Mouse (Mus musculus) limb, embryonic 12.5 days (tissue): ENCODE data around the gene Doc2g. TPM values are rescaled to one million over a fixed set of nuclear protein-coding genes. Genes with fewer than 3 reads are reported as not detected.
"Not testable (repeated sequence)": the region's sequence is repeated elsewhere in the genome, so short reads cannot be mapped to it uniquely, and the experiment has no call there.

Experiments
- ATAC-seq: fragments of 200-750 bp; cut with Nextera tagmentation; 2 replicates; pipeline ENCODE4 v1.8.0; 2017; ENCODE audit warnings: low read depth, moderate TSS enrichment; ENCODE audit not compliant: insufficient number of reproducible peaks, insufficient read depth, low FRiP score, low TSS enrichment
- H3K27ac ChIP-seq: fragments of 300-500 bp; sonication (generic); 2 replicates; pipeline ENCODE4 v1.5.1; 2016; ENCODE audit warnings: mild to moderate bottlenecking, moderate library complexity
- H3K27me3 ChIP-seq: fragments of 300-500 bp; sonication (generic); 2 replicates; pipeline ENCODE4 v1.6.1; 2016; ENCODE audit warnings: mild to moderate bottlenecking, moderate library complexity
- H3K36me3 ChIP-seq: fragments of 300-500 bp; sonication (generic); 2 replicates; pipeline ENCODE4 v1.6.1; 2016; ENCODE audit warnings: mild to moderate bottlenecking, moderate library complexity
- H3K4me1 ChIP-seq: fragments of 300-500 bp; sonication (generic); replicated peaks from 2 replicates; pipeline ENCODE4 v1.6.1; 2016
- H3K4me2 ChIP-seq: fragments of 300-500 bp; sonication (generic); 2 replicates; pipeline ENCODE4 v1.6.1; 2016; ENCODE audit warnings: mild to moderate bottlenecking, moderate library complexity
- H3K4me3 ChIP-seq: fragments of 300-500 bp; sonication (generic); replicated peaks from 2 replicates; pipeline ENCODE4 v1.5.1; 2016; ENCODE audit warnings: mild to moderate bottlenecking
- H3K9ac ChIP-seq: fragments of 300-500 bp; sonication (generic); replicated peaks from 2 replicates; pipeline ENCODE4 v1.6.1; 2016; ENCODE audit warnings: mild to moderate bottlenecking, moderate library complexity
- H3K9me3 ChIP-seq: fragments of 300-500 bp; sonication (generic); 2 replicates; pipeline ENCODE4 v1.6.1; 2016; ENCODE audit warnings: mild to moderate bottlenecking, moderate library complexity
- WGBS: fragments of 180-500 bp; shearing (Covaris S2); methylation state at CpG from one replicate; pipeline ENCODE4 v1.1.7; 2016; 5-methylcytosine and 5-hydroxymethylcytosine counted together
- polyA plus RNA-seq: library from polyadenylated mRNA; unstranded; fragments of >200 nt; fragmentation: Nextera tagmentation; extraction: Ambion mirVana; gene quantifications from 2 replicates; pipeline ENCODE4 v1.2.1, GENCODE M21; 2016

Gene Doc2g
- polyA plus RNA-seq, 1 experiment from 2014 or later: 7.6 TPM

- Histone ChIP-seq H3K27ac (no peak overlapping the region), H3K27me3 (0 out of 2 replicates have a peak, but pooled peaks cover 3% of the 10 kb centered on the region), H3K4me3 (no peak overlapping the region), H3K9me3 (no peaks in the 10 kb centered on the region), H3K9ac (no peak overlapping the region), H3K4me1 (0 out of 2 replicates have a peak, but pooled peaks cover 8% of the 10 kb centered on the region), H3K36me3 (no peaks in the 10 kb centered on the region), H3K4me2 (no peak overlapping the region)
- ATAC-seq: no peak
- WGBS: 51% methylated on average over 3 of the region's 3 CpGs
Observed at GRCm38 (mm10) chr19:3967258-3967657, 35.9 kb upstream of the Doc2g start.

- H3K27ac ChIP-seq: no peak within 1 kb of the TSS
- H3K4me1 ChIP-seq: 0 out of 2 replicates have a peak, but pooled peaks cover 14% of the 10 kb centered on the region
- no peak for ATAC-seq
- H3K9me3 ChIP-seq: no peaks in the 10 kb centered on the region
- no peak within 1 kb of the TSS for H3K9ac ChIP-seq
- H3K36me3 ChIP-seq: no peaks in the 10 kb centered on the region
- WGBS: 23% methylated on average over 9 of the region's 9 CpGs
- no peak within 1 kb of the TSS for H3K4me3 ChIP-seq
- 0 out of 2 replicates have a peak, but pooled peaks cover 3% of the 10 kb centered on the region for H3K27me3 ChIP-seq
- no peak within 1 kb of the TSS for H3K4me2 ChIP-seq
Observed at GRCm38 (mm10) chr19:3972229-3972628, 30.9 kb upstream of the Doc2g start, which contains the start of gene Aldh3b2. TSS of gene Aldh3b2 (plus strand) at chr19:3972328.

DNA sequence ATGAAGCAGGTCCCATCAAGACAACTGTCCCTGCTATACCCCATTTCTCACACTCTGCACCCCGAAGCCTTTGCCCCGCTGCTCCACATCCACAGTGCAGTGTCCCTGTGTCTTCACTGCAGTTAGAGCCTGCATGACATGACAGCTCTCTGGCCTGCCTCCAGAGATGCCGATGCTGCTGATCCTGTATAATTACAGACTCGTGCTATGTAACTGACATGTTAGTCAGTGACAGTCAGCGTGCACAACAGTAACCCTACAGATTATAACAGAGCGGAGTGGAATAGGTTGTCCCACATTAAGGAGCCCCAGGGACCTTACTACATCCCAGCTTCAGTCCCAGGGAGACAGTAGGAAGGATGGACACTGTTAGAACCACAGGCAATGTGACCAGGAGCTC is 28.5 kb upstream of the Doc2g start:
- H3K27ac ChIP-seq, H3K9ac ChIP-seq, ATAC-seq, H3K36me3 ChIP-seq, H3K4me1 ChIP-seq, H3K27me3 ChIP-seq, H3K9me3 ChIP-seq, H3K4me3 ChIP-seq, H3K4me2 ChIP-seq: not testable (repeated sequence)
- 82% methylated on average over 6 of the region's 6 CpGs for WGBS

- H3K9ac ChIP-seq: no peak overlapping the region
- 0 out of 2 replicates have a peak, but pooled peaks cover 7% of the 10 kb centered on the region for H3K4me1 ChIP-seq
- no peaks in the 10 kb centered on the region for H3K36me3 ChIP-seq
- no peak overlapping the region for H3K27ac ChIP-seq
- H3K9me3 ChIP-seq: no peaks in the 10 kb centered on the region
- WGBS: 75% methylated on average over 2 of the region's 2 CpGs
- H3K27me3 ChIP-seq: no peaks in the 10 kb centered on the region
- no peak for ATAC-seq
- H3K4me3 ChIP-seq: no peak overlapping the region
- no peak overlapping the region for H3K4me2 ChIP-seq
Observed at GRCm38 (mm10) chr19:3975866-3976265, 27.2 kb upstream of the Doc2g start.

- Histone ChIP-seq H3K27me3 (no peaks in the 10 kb centered on the region), H3K9me3 (no peaks in the 10 kb centered on the region), H3K4me1 (peaks cover 17% of the 10 kb centered on the region), H3K9ac (no peak overlapping the region), H3K27ac (no peak overlapping the region), H3K4me3 (no peak overlapping the region), H3K36me3 (no peaks in the 10 kb centered on the region), H3K4me2 (no peak overlapping the region)
- ATAC-seq: peak; percentile 46; the same call in 1 of the 2 replicates
- 12% methylated on average over 4 of the region's 4 CpGs for WGBS
Observed at GRCm38 (mm10) chr19:3980309-3980708, 22.8 kb upstream of the Doc2g start.

DNA sequence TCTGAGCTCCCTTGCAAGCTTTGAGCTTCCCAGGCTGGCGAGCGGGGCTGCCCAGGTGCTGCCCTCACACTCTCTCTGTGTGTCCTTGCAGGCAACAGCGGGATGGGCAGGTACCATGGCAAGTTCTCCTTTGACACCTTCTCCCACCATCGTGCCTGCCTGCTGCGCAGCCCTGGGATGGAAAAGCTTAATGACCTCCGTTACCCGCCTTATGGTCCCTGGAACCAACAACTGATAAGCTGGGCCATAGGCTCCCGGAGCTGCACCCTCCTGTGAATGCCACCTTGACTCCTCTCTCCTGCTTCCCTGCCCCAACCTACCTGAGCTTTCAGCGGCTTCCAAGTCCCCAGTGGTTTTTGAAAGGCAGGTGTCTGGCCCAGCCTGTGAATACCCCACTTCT is 22.2 kb upstream of the Doc2g start:
- no peak overlapping the region for H3K4me2 ChIP-seq
- no peak overlapping the region for H3K27ac ChIP-seq
- no peak overlapping the region for H3K4me3 ChIP-seq
- no peaks in the 10 kb centered on the region for H3K27me3 ChIP-seq
- H3K4me1 ChIP-seq: peaks cover 21% of the 10 kb centered on the region
- no peaks in the 10 kb centered on the region for H3K9me3 ChIP-seq
- H3K9ac ChIP-seq: no peak overlapping the region
- 76% methylated on average over 9 of the region's 9 CpGs for WGBS
- no peak for ATAC-seq
- H3K36me3 ChIP-seq: no peaks in the 10 kb centered on the region

GRCm38 (mm10) chr19:3983527-3984200 is 19.4 kb upstream of the Doc2g start:
- Histone ChIP-seq H3K4me1 (peaks cover 35% of the 10 kb centered on the region), H3K9ac (no peak overlapping the region), H3K36me3 (no peaks in the 10 kb centered on the region), H3K9me3 (no peaks in the 10 kb centered on the region; the same call in 1 of the 2 replicates), H3K4me3 (no peak overlapping the region), H3K27ac (peak overlapping the region; percentile 37; the same call in 1 of the 2 replicates), H3K27me3 (no peaks in the 10 kb centered on the region), H3K4me2 (no peak overlapping the region)
- 49% methylated on average over 9 of the region's 9 CpGs for WGBS
- no peak for ATAC-seq

- H3K9ac ChIP-seq: no peak overlapping the region
- H3K4me2 ChIP-seq: no peak overlapping the region
- WGBS: 43% methylated on average over 8 of the region's 8 CpGs
- ATAC-seq: no peak
- H3K4me1 ChIP-seq: peaks cover 35% of the 10 kb centered on the region
- H3K27ac ChIP-seq: peak overlapping the region; percentile 53; the same call in 1 of the 2 replicates
- H3K4me3 ChIP-seq: no peak overlapping the region
- no peaks in the 10 kb centered on the region; the same call in 1 of the 2 replicates for H3K9me3 ChIP-seq
- H3K27me3 ChIP-seq: no peaks in the 10 kb centered on the region
- H3K36me3 ChIP-seq: no peaks in the 10 kb centered on the region
Observed at GRCm38 (mm10) chr19:3985261-3985681, 17.8 kb upstream of the Doc2g start.

GRCm38 (mm10) chr19:3986334-3986733 is 16.8 kb upstream of the Doc2g start, which contains the start of gene Acy3:
TSS of gene Acy3 (plus strand) at chr19:3986570.
- WGBS: 14% methylated on average over 8 of the region's 8 CpGs
- Histone ChIP-seq H3K4me3 (peak within 1 kb of the TSS; percentile 17; the same call in 1 of the 2 replicates), H3K27ac (peak within 1 kb of the TSS; percentile 53; the same call in 1 of the 2 replicates), H3K9ac (peak within 1 kb of the TSS; percentile 8; the same call in 1 of the 2 replicates), H3K4me2 (peak within 1 kb of the TSS; percentile 33), H3K9me3 (no peaks in the 10 kb centered on the region; the same call in 1 of the 2 replicates), H3K4me1 (peaks cover 35% of the 10 kb centered on the region), H3K27me3 (0 out of 2 replicates have a peak, but pooled peaks cover 5% of the 10 kb centered on the region), H3K36me3 (no peaks in the 10 kb centered on the region)
- ATAC-seq: peak; percentile 39; the same call in 1 of the 2 replicates

DNA sequence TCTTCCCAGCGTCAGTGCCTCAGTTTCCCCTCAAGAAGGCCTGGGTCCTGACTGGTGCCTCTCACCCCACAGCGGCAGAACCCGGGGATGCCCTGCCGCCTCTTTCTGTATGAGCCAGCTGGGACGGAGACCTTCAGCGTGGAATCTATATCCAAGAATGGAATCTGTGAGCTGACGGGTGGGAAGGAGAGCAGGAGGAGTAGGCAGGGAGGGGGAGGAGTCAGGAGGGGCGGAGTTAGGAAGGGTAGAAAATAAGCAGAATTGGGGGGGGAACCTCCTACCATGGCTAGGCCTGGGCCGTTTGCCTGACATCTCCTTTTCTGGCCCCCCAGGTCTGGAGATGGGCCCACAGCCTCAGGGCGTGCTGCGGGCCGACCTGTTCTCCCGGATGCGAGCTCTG is 15.0 kb upstream of the Doc2g start:
- Histone ChIP-seq H3K4me3 (no peak overlapping the region), H3K4me1 (peaks cover 35% of the 10 kb centered on the region), H3K4me2 (no peak overlapping the region), H3K27me3 (0 out of 2 replicates have a peak, but pooled peaks cover 5% of the 10 kb centered on the region), H3K9me3 (no peaks in the 10 kb centered on the region; the same call in 1 of the 2 replicates), H3K9ac (no peak overlapping the region), H3K27ac (no peak overlapping the region), H3K36me3 (no peaks in the 10 kb centered on the region)
- 88% methylated on average over 14 of the region's 14 CpGs for WGBS
- no peak for ATAC-seq

DNA sequence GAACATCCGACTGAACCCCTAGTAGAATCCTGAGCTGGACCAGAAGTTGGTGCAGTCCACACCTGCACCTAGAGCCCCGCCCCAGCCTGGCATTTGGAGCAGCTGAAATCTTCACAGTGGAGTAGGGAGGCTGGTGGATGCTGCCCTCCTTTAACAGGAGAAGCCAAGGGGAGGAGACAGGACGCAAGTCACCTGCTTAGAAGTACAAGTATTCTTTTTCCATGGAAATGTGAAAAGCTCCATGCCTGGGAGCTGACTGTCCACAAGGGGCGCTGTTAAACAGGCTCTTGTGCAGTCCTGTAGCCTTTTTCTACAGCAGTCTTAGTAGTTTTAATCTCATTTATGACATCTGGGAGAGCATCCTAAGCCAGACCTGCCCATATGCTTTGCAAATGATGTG is 14.4 kb upstream of the Doc2g start:
- Histone ChIP-seq H3K27me3 (0 out of 2 replicates have a peak, but pooled peaks cover 8% of the 10 kb centered on the region), H3K9ac (no peak overlapping the region), H3K4me1 (peaks cover 30% of the 10 kb centered on the region), H3K36me3 (no peaks in the 10 kb centered on the region), H3K9me3 (no peaks in the 10 kb centered on the region; the same call in 1 of the 2 replicates), H3K4me2 (no peak overlapping the region), H3K27ac (no peak overlapping the region), H3K4me3 (no peak overlapping the region)
- ATAC-seq: no peak
- WGBS: 85% methylated on average over 4 of the region's 4 CpGs
